Mouse (Mus musculus) heart, adult 18-20 months (tissue): Measurements from ENCODE around the gene Gm10340. TPM values are rescaled to one million over a fixed set of nuclear protein-coding genes. Genes with fewer than 3 reads are reported as not detected.
"Not testable (repeated sequence)": the region's sequence is repeated elsewhere in the genome, so short reads cannot be mapped to it uniquely, and the experiment has no call there.

Experiments used
- DNase-seq, 2 experiments: peaks; one replicate each; pipeline ENCODE4 v3.0.0; 2021 to 2022; ENCODE audit warnings: mixed read lengths in 1 of 2
- long read RNA-seq, 2 experiments: library from polyadenylated mRNA; stranded (forward); transcript quantifications; one replicate each; pipeline ENCODE4 v2.0.0; 2021
- total RNA-seq, 2 experiments: library from RNA; stranded (reverse); gene quantifications; 2 replicates each; pipeline ENCODE4 v1.2.3; 2021

The Gm10340 gene
- total RNA-seq = not detected
- long read RNA-seq, experiment 1 = 0 reads
- long read RNA-seq, experiment 2 = 0 reads

- DNase-seq = not testable (repeated sequence)
These were observed at the start of gene Gm10340 for GRCm38 (mm10) chr14:3133697-3134096. TSS of gene Gm10340 (plus strand) at chr14:3133997.

- peak; percentile 0 to 4 for DNase-seq
These were observed 17.7 kb upstream of the Gm10340 start for GRCm38 (mm10) chr14:3116051-3116450.

GRCm38 (mm10) chr14:3187955-3188354 lies 54.2 kb downstream of the Gm10340 start, which contains the start of gene Gm5795:
TSS of gene Gm5795 (plus strand) at chr14:3188255.
- not testable (repeated sequence) for DNase-seq

Other genes starting within 250 kb of the Gm10340 start
- gene Gm2888, start 104.0 kb upstream of the Gm10340 start, total RNA-seq = not detected
- gene Gm2897, start 84.7 kb upstream of the Gm10340 start, total RNA-seq = under 1 TPM in 1 of 2 experiments, not detected in 1; 0.15 TPM
- gene Gm5795, start 54.3 kb downstream of the Gm10340 start, total RNA-seq = not detected
- under 1 TPM; 0.36 to 0.50 TPM for gene D830030K20Rik, start 74.5 kb downstream of the Gm10340 start, total RNA-seq
- gene Gm2956, start 198.6 kb downstream of the Gm10340 start, total RNA-seq = not detected